Mouse (Mus musculus) adrenal gland (tissue): ENCODE measurements at regions not wholly inside any gene's neighbourhood (a gene's known extent, or its start where the extent isn't known, plus 50 kb on each side); places are given as distances from the start of the nearest gene placed in this dataset.

Experiments
- intact Hi-C: fragments of 180-260 bp; cut with DNase I; formaldehyde crosslinking; loops from one replicate; pipeline ENCODE4 v1.15.1; 2025

- intact Hi-C loops, result loop anchor here (2.0 kb wide), 1 partner anchor 479 kb away; no protein-coding TSS in a partner anchor
These were observed 216.0 kb upstream of the Fut9 start for GRCm38 (mm10) chr4:26016071-26016470.

DNA sequence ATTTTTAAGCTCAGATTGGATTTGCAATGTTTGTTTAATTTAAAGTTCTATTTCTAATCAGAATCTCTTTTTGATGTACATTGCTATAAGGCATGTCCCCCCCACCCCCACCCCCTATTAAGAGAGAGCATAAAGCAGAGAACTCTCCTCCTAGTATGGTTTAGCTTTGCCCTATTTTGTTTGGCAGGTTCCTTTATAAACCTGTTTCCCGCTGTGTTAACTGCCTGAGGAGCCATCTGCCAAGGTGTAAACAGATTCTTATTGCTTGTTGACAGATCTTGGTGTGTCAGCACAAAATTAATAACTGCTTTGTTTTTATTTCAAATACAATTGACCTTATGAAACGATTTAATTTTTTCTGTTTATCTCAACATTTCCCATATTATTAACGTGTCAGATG is 200.3 kb upstream of the Fut9 start:
- intact Hi-C loops, result no loop called here

GRCm38 (mm10) chr4:25998561-25998960 is 198.5 kb upstream of the Fut9 start:
- intact Hi-C loops, result no loop called here

- intact Hi-C loops, result no loop called here
These were observed 155.8 kb upstream of the Fut9 start for GRCm38 (mm10) chr4:25955696-25956348.

GRCm38 (mm10) chr4:25932546-25932945 is 132.5 kb upstream of the Fut9 start:
- intact Hi-C loops, result no loop called here

DNA sequence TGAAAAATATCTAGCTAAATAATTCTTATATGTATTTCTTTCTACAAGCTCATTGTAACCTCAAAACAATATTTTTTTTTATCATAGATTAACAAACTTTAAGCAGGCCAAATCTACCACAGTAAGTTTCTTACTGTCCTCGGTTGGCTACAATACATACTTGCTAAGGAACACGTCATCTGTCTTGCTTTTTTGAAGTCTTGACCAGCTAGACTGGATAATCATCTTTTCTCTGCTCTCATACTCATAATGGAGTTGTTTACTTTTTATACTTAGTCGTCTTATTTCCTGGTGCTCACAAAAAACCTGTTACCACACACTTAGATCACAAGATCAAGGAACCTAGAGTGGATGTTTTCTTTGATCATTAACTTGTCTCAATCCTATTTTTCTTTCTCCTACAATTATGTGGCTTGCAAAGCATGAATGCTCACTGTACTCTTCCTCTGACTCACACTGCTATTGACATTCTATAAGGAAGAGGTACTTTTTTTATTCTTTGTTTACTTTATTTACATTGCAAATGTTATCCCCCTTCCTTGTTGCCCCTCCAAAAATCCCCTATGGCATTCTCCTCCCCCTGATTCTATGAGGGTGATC is 95.4 kb upstream of the Fut9 start:
- intact Hi-C loops, result no loop called here

DNA sequence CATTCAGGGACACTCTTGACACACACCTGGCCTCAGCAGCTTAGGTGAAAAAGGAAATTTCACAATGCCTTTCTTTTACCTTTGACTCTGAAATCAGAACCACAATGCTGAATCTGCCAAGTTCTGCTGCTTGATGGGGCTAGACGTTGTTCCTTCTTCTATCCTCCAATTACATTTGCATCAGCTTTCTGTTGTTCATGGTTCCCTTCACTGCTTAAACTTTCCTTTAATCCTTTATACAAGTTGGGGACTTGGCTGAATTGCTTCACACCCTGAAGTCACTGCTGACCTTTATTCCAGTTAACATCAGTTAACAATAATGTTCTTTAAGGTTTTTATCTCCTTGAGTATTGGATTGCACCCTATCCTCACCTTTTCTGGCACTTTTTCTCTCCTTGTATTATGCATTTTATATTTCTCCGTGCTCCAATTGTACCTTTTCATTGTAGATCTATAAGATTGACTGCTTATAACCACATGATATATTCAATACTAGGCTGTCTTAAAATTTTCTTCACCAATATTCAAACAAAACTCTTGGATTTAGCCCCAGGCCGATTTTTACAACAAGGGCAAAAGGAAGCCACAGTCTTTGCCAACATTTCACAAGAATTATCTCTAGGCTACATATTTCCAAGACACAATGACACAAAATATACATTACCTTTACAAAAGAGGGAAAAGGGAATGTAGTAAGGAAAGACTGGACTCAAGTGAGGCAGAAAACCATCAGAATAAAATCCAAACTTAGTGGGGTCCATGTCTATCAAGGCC is 92.0 kb upstream of the Fut9 start:
- intact Hi-C loops, result no loop called here
